Mouse (Mus musculus): ENCODE measurements around the gene Ppp1r13b. TPM values are rescaled to one million over a fixed set of nuclear protein-coding genes. Genes with fewer than 3 reads are reported as not detected.
A peak's percentile ranks its signal among the peaks of the same experiment; 100 is the strongest.

Ppp1r13b gene
- total RNA-seq, 1 experiment from 2014 or later, result 34.7 TPM

GRCm38 (mm10) chr12:111853011-111853436, 54.9 kb downstream of the Ppp1r13b start:
- ATAC-seq (replicated peaks in 1 of 2; ENCODE audit: insufficient read depth in 1 of 2, low FRiP score in 2 of 2, low TSS enrichment in 1 of 2, low read depth in 1 of 2, poor library complexity in 2 of 2, severe bottlenecking in 2 of 2), result peak; percentile 75 to 84

GRCm38 (mm10) chr12:111851745-111852144, 56.2 kb downstream of the Ppp1r13b start:
- peak in 1 of 2 experiments; percentile 29; a peak in 1 of 4 replicates for ATAC-seq (replicated peaks in 1 of 2; ENCODE audit: insufficient read depth in 1 of 2, low FRiP score in 2 of 2, low TSS enrichment in 1 of 2, low read depth in 1 of 2, poor library complexity in 2 of 2, severe bottlenecking in 2 of 2)

DNA sequence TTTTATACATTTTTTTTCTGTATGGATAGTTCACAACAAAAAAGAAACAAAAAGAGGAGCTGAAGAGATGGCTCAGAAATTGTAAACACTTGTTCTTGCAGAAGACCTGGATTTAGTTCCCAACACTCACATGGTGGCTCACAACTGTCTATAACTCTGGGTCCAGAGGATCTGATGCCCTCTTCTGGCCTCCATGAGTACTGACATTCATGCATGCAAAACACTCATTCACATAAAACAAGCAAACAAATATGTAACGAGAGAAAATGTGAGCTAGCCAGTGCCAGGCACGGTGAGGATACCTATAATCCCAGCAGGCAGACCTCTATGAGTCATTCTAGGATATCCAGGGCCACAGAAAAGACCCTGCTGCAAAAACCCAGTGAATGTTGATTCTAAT, 56.7 kb downstream of the Ppp1r13b start:
- ATAC-seq (replicated peaks in 1 of 2; ENCODE audit: insufficient read depth in 1 of 2, low FRiP score in 2 of 2, low TSS enrichment in 1 of 2, low read depth in 1 of 2, poor library complexity in 2 of 2, severe bottlenecking in 2 of 2), result no peak

DNA sequence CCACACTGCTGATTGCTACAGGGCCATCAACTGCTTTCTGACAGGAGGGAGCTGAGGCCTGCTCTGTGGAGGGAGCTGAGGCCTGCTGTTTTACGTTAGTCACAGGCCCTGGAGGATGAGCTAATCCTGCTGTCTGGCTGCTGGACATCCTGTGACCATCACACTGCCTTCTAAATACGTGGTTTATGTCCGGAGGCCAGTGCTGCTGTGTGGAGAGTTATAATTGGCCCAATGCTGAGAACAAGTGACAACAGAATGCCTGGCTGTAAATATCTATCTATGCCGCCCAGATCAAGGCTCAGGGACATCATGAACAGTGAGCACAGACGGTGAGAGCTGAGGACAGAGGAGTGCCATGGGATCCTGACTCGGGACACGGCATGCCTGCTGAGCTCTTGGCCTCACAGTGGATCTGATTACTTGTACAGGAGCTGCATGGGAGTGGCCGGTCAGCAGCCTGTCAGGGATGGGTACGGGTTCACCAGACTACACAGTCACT, 59.6 kb downstream of the Ppp1r13b start:
- no peak for ATAC-seq (replicated peaks in 1 of 2; ENCODE audit: insufficient read depth in 1 of 2, low FRiP score in 2 of 2, low TSS enrichment in 1 of 2, low read depth in 1 of 2, poor library complexity in 2 of 2, severe bottlenecking in 2 of 2)

DNA sequence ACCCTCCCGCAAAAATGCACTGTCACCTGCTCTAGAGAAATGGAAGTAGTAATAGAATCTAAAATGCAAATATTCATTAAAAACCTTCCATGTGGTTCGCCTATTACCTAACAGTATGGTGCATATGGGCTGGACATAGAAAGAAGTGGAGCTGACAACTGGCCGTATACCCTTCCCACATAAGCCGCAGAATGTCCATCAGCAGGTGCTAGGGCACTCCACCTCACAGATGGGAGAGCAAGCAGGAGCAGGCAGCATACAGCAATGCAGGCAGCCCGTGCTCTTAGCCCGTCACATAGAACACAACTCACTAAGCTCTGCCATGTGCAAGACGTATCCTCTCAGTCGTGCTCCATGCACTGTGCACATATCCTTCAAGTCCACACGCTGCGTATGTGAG, 61.1 kb downstream of the Ppp1r13b start:
- no peak for ATAC-seq (replicated peaks in 1 of 2; ENCODE audit: insufficient read depth in 1 of 2, low FRiP score in 2 of 2, low TSS enrichment in 1 of 2, low read depth in 1 of 2, poor library complexity in 2 of 2, severe bottlenecking in 2 of 2)

- ATAC-seq (replicated peaks in 1 of 2; ENCODE audit: insufficient read depth in 1 of 2, low FRiP score in 2 of 2, low TSS enrichment in 1 of 2, low read depth in 1 of 2, poor library complexity in 2 of 2, severe bottlenecking in 2 of 2), result no peak
These were observed 62.0 kb downstream of the Ppp1r13b start for GRCm38 (mm10) chr12:111845953-111846352.

- no peak; a peak in 1 of 4 replicates for ATAC-seq (replicated peaks in 1 of 2; ENCODE audit: insufficient read depth in 1 of 2, low FRiP score in 2 of 2, low TSS enrichment in 1 of 2, low read depth in 1 of 2, poor library complexity in 2 of 2, severe bottlenecking in 2 of 2)
These were observed 64.4 kb downstream of the Ppp1r13b start for GRCm38 (mm10) chr12:111843470-111843869.

DNA sequence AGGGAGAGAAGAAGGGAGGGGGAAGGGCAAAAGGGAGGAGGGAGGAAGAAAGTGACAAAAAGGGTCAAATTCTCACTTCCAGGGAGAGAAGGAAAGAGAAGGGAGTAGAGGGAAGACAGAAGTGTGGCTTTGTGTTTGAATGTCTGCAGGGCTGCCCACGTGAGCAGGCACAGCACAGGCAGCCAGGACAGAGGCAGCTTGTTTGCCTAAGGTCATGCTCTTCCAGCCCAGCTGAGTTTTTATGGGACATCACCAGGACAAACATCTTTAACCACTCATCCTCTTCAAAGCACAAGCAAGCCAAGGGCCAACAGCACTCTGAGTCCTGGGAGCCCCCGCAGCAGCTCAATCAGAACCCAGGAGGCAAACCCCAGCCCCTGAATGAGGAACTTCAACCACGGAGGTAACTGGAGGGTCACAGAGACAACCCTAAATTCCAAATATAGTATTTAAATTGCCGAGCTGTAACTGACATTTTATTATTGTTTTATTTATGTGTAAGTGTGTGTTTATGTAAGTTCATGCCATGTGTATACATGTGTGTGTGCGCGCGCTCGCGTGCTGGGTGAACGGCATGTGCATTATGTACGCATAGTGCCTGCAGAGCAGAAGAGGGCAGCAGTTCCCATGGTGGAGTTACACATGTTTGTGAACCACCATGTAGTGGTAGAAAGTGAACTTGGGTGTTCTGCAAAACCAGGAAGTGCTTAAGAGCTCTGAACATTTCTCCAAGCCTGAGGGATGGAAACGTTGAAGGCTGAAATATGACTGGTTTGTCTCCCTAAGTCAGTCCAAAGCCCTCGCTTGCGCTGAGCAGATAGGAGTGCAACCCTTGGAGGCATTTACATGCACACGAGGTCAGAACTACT, 65.1 kb downstream of the Ppp1r13b start:
- ATAC-seq (replicated peaks in 1 of 2; ENCODE audit: insufficient read depth in 1 of 2, low FRiP score in 2 of 2, low TSS enrichment in 1 of 2, low read depth in 1 of 2, poor library complexity in 2 of 2, severe bottlenecking in 2 of 2), result no peak

- no peak for ATAC-seq (replicated peaks in 1 of 2; ENCODE audit: insufficient read depth in 1 of 2, low FRiP score in 2 of 2, low TSS enrichment in 1 of 2, low read depth in 1 of 2, poor library complexity in 2 of 2, severe bottlenecking in 2 of 2)
These were observed 74.5 kb downstream of the Ppp1r13b start for GRCm38 (mm10) chr12:111833457-111833856.

DNA sequence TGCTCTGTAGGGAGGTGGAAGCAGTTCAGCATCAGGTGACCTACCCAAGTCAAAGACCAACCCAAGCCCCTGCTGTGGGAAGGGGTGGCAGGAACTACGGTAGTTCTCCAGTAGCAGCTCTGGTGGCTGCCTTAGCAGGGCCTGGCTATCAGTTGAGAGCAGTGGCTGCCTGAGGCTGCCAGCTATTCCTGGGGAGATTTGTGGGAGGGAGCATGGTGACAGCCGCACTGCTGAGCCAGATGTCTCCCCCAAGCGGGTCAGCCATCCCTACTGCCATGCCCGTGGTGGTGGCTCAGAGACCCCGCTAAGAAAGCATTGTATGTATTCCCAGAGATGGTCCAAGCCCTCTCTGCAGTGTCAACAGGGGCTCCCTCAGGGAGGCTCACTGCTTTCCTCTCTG, 75.3 kb downstream of the Ppp1r13b start:
- no peak for ATAC-seq (replicated peaks in 1 of 2; ENCODE audit: insufficient read depth in 1 of 2, low FRiP score in 2 of 2, low TSS enrichment in 1 of 2, low read depth in 1 of 2, poor library complexity in 2 of 2, severe bottlenecking in 2 of 2)

- ATAC-seq (replicated peaks in 1 of 2; ENCODE audit: insufficient read depth in 1 of 2, low FRiP score in 2 of 2, low TSS enrichment in 1 of 2, low read depth in 1 of 2, poor library complexity in 2 of 2, severe bottlenecking in 2 of 2), result no peak
These were observed 77.5 kb downstream of the Ppp1r13b start for GRCm38 (mm10) chr12:111830375-111830774.

DNA sequence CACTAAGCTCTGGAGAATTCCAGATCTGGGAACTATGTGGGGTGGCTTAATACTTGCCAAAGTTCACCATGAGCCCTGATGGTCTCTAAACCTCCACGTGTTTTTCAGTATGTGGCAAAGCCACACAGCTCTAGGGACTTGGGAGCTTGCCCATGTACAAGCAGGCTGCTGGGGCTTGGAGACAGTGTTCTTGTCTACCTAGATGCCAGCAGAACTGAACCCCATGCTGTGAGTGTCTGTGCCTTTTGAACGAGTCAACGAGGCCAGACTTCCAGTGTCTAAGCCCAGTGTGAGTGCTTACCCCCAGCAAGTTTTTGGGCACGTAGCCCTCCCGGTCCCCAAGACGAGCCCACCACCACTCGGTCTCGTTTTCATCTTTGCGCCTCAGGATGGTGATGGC, 78.0 kb downstream of the Ppp1r13b start:
- ATAC-seq (replicated peaks in 1 of 2; ENCODE audit: insufficient read depth in 1 of 2, low FRiP score in 2 of 2, low TSS enrichment in 1 of 2, low read depth in 1 of 2, poor library complexity in 2 of 2, severe bottlenecking in 2 of 2), result no peak

GRCm38 (mm10) chr12:111829447-111829846, 78.5 kb downstream of the Ppp1r13b start:
- no peak for ATAC-seq (replicated peaks in 1 of 2; ENCODE audit: insufficient read depth in 1 of 2, low FRiP score in 2 of 2, low TSS enrichment in 1 of 2, low read depth in 1 of 2, poor library complexity in 2 of 2, severe bottlenecking in 2 of 2)

GRCm38 (mm10) chr12:111827556-111827955, 80.4 kb downstream of the Ppp1r13b start:
- no peak for ATAC-seq (replicated peaks in 1 of 2; ENCODE audit: insufficient read depth in 1 of 2, low FRiP score in 2 of 2, low TSS enrichment in 1 of 2, low read depth in 1 of 2, poor library complexity in 2 of 2, severe bottlenecking in 2 of 2)

DNA sequence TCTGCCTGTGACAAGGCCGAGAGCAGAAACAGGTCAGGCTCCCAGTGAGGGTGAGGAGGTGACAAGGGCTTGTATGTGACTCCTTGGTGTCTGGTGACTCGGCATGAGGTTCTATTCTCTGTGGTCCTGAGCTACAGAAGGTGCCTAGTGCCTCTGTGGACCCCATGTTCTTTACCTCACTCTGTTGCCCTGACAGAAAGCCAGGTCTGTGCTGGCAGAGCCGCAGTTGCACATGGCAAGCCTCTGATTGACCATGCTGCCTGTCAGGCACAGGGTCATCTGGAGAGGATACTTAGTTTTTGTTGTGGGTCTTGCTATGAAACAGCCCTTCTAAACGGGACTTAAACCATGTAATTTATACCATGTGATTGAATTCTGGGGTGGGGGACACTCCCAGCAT, 86.0 kb downstream of the Ppp1r13b start:
- ATAC-seq (replicated peaks in 1 of 2; ENCODE audit: insufficient read depth in 1 of 2, low FRiP score in 2 of 2, low TSS enrichment in 1 of 2, low read depth in 1 of 2, poor library complexity in 2 of 2, severe bottlenecking in 2 of 2), result no peak

DNA sequence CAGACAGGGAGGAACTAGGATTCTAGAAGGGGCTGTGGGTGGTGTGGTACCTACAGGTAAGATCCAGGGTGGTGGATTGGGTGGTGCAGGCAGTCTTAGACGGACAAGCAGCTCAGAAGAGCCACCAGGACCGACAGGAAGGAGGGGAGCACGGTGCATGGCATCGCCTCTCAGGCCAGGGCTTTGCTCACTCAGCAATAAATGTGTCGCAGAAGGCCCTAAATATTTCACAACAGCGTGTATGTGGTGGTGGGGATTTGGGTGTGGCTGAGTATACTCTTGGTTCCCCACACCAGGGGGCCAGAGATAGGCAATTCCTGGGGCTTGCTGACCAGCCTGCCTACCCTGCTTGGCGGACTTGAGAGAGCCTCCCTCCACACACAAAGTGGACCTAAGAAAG, 87.2 kb downstream of the Ppp1r13b start:
- ATAC-seq (replicated peaks in 1 of 2; ENCODE audit: insufficient read depth in 1 of 2, low FRiP score in 2 of 2, low TSS enrichment in 1 of 2, low read depth in 1 of 2, poor library complexity in 2 of 2, severe bottlenecking in 2 of 2), result no peak

- no peak for ATAC-seq (replicated peaks in 1 of 2; ENCODE audit: insufficient read depth in 1 of 2, low FRiP score in 2 of 2, low TSS enrichment in 1 of 2, low read depth in 1 of 2, poor library complexity in 2 of 2, severe bottlenecking in 2 of 2)
These were observed 88.0 kb downstream of the Ppp1r13b start for GRCm38 (mm10) chr12:111819936-111820335.

- no peak for ATAC-seq (replicated peaks in 1 of 2; ENCODE audit: insufficient read depth in 1 of 2, low FRiP score in 2 of 2, low TSS enrichment in 1 of 2, low read depth in 1 of 2, poor library complexity in 2 of 2, severe bottlenecking in 2 of 2)
These were observed 89.9 kb downstream of the Ppp1r13b start for GRCm38 (mm10) chr12:111817991-111818390.

- no peak for ATAC-seq (replicated peaks in 1 of 2; ENCODE audit: insufficient read depth in 1 of 2, low FRiP score in 2 of 2, low TSS enrichment in 1 of 2, low read depth in 1 of 2, poor library complexity in 2 of 2, severe bottlenecking in 2 of 2)
These were observed 90.9 kb downstream of the Ppp1r13b start for GRCm38 (mm10) chr12:111816967-111817366.
